27 mouse cellular contexts compared by ENCODE assay signal in genomic region chr9:15930928-15931443, GRCm38 (mm10). TPM values are rescaled to one million over a fixed set of nuclear protein-coding genes. Genes with fewer than 3 reads are reported as not detected.
"Had no signal": no experiment of that assay in that cellular context is flagged by ENCODE, and none has a peak within 500 bp of the region (broad histone marks: within the 10 kb centered on the region; RNA-seq: fewer than 3 reads in every experiment).

No protein-coding gene starts in this region.

- ATAC-seq: midbrain, embryonic 16.5 days had no signal

- H3K27ac ChIP-seq: midbrain, embryonic 10.5 days; midbrain, embryonic 12.5 days; neural tube, embryonic 13.5 days; neural tube, embryonic 15.5 days; stomach, embryonic 15.5 days; stomach, postnatal 0 days had no signal

- H3K4me1 ChIP-seq: midbrain, embryonic 10.5 days; midbrain, embryonic 12.5 days; neural tube, embryonic 15.5 days; stomach, embryonic 15.5 days had no signal

- H3K9ac ChIP-seq: lung, embryonic 14.5 days; midbrain, embryonic 12.5 days; neural tube, embryonic 13.5 days; neural tube, embryonic 15.5 days; stomach, embryonic 15.5 days had no signal

- H3K4me3 ChIP-seq: midbrain, embryonic 10.5 days; midbrain, embryonic 12.5 days; myocyte; neural tube, embryonic 13.5 days; neural tube, embryonic 15.5 days; stomach, embryonic 15.5 days had no signal

- H3K9me3 ChIP-seq: midbrain, embryonic 10.5 days; midbrain, embryonic 12.5 days; neural tube, embryonic 13.5 days; neural tube, embryonic 15.5 days; stomach, embryonic 15.5 days had no signal

- H3K36me3 ChIP-seq: stomach, embryonic 15.5 days had no signal

- DNase-seq: lung, adult 18-20 months; lung, embryonic 14.5 days; lung, postnatal 10 days; lung, postnatal 4 days; midbrain, embryonic 14.5 days; retina, postnatal 1 day; right cerebral cortex, adult 18-20 months; right cerebral cortex, postnatal 25 days; right cerebral cortex, postnatal 4 days; spleen, adult 18-20 months; thymus, adult 18-20 months; thymus, postnatal 14 days; thymus, postnatal 36 days had no signal

- H3K27me3 ChIP-seq: midbrain, embryonic 12.5 days; neural tube, embryonic 13.5 days; neural tube, embryonic 15.5 days; stomach, embryonic 15.5 days had no signal

RNA-seq across cellular contexts. Expression of gene Mtnr1b, which starts 56.6 kb away (rescaled TPM):
- total RNA-seq: megakaryocyte, adult 5-6 weeks; megakaryocyte-erythroid progenitor cell, adult 5-6 weeks had no signal
- polyA plus RNA-seq: lung, embryonic 14.5 days; lung, embryonic 16.5 days; midbrain, embryonic 10.5 days; midbrain, embryonic 12.5 days; midbrain, embryonic 14.5 days; midbrain, embryonic 16.5 days; myocyte; neural tube, embryonic 11.5 days; neural tube, embryonic 13.5 days; neural tube, embryonic 15.5 days; small intestine, adult 2 months; stomach, embryonic 15.5 days; stomach, postnatal 0 days; thymus, postnatal 0 days had no signal
